Mouse (Mus musculus): Measurements from ENCODE around the gene Slain2. TPM values are rescaled to one million over a fixed set of nuclear protein-coding genes. Genes with fewer than 3 reads are reported as not detected.

The Slain2 gene
- polyA plus RNA-seq, 1 experiment from 2014 or later: 12.4 TPM

- Histone ChIP-seq H3K4me2 (ENCODE audit: low read depth, low read length) (no peak overlapping the region), H3K27me3 (ENCODE audit: control insufficient read depth, insufficient read depth, low read depth, low read length) (no peaks in the 10 kb centered on the region), H3K9me3 (ENCODE audit: control insufficient read depth, low read length) (no peaks in the 10 kb centered on the region), H3K4me3 (ENCODE audit: low read length) (no peak overlapping the region), H3K27ac (ENCODE audit: low read length) (no peak overlapping the region), H3K36me3 (ENCODE audit: control insufficient read depth, insufficient read depth, low read length) (no peaks in the 10 kb centered on the region), H3K9ac (ENCODE audit: low read length) (no peak overlapping the region), H3K4me1 (replicated peaks; ENCODE audit: control insufficient read depth, insufficient read depth, low read length) (no peaks in the 10 kb centered on the region)
- no peak for ATAC-seq (ENCODE audit: low read depth)
- WGBS: 55% methylated on average over 12 of the region's 12 CpGs
These were observed 32.2 kb upstream of the Slain2 start for GRCm38 (mm10) chr5:72881748-72882411.

- H3K4me1 ChIP-seq (replicated peaks; ENCODE audit: control insufficient read depth, insufficient read depth, low read length): no peaks in the 10 kb centered on the region
- 50% methylated on average over 2 of the region's 2 CpGs for WGBS
- H3K27me3 ChIP-seq (ENCODE audit: control insufficient read depth, insufficient read depth, low read depth, low read length): no peaks in the 10 kb centered on the region
- no peaks in the 10 kb centered on the region for H3K36me3 ChIP-seq (ENCODE audit: control insufficient read depth, insufficient read depth, low read length)
- H3K27ac ChIP-seq (ENCODE audit: low read length): no peak overlapping the region
- H3K4me3 ChIP-seq (ENCODE audit: low read length): no peak overlapping the region
- ATAC-seq (ENCODE audit: low read depth): no peak
- no peak overlapping the region for H3K4me2 ChIP-seq (ENCODE audit: low read depth, low read length)
- no peak overlapping the region for H3K9ac ChIP-seq (ENCODE audit: low read length)
- no peaks in the 10 kb centered on the region for H3K9me3 ChIP-seq (ENCODE audit: control insufficient read depth, low read length)
These were observed 31.7 kb upstream of the Slain2 start for GRCm38 (mm10) chr5:72882412-72882765.

DNA sequence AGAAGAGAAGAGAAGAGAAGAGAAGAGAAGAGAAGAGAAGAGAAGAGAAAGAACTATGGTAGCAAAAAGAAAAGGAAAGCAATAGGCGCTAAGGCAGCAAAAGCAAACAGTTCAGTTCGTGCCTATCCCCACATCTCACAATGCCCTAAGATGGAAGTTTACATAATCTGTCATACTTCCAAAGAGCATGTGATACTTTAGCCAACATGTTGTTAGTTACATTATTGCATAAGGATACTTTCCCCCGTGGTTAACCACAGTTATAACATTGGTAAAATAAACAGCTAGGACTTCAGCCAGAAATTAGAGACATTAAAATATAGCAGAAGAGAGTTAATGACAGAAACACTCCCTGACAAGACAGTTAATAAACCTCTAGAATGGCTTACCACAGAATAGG is 30.4 kb upstream of the Slain2 start:
- Histone ChIP-seq H3K27me3 (ENCODE audit: control insufficient read depth, insufficient read depth, low read depth, low read length) (no peaks in the 10 kb centered on the region), H3K4me3 (ENCODE audit: low read length) (no peak overlapping the region), H3K36me3 (ENCODE audit: control insufficient read depth, insufficient read depth, low read length) (no peaks in the 10 kb centered on the region), H3K27ac (ENCODE audit: low read length) (no peak overlapping the region), H3K4me2 (ENCODE audit: low read depth, low read length) (no peak overlapping the region), H3K9ac (ENCODE audit: low read length) (no peak overlapping the region), H3K4me1 (replicated peaks; ENCODE audit: control insufficient read depth, insufficient read depth, low read length) (no peaks in the 10 kb centered on the region), H3K9me3 (ENCODE audit: control insufficient read depth, low read length) (no peaks in the 10 kb centered on the region)
- 44% methylated on average over 3 of the region's 3 CpGs for WGBS
- no peak for ATAC-seq (ENCODE audit: low read depth)

GRCm38 (mm10) chr5:72886458-72887222 is 27.5 kb upstream of the Slain2 start:
- Histone ChIP-seq H3K27me3 (ENCODE audit: control insufficient read depth, insufficient read depth, low read depth, low read length) (no peaks in the 10 kb centered on the region), H3K9me3 (ENCODE audit: control insufficient read depth, low read length) (no peaks in the 10 kb centered on the region), H3K27ac (ENCODE audit: low read length) (no peak overlapping the region), H3K4me3 (ENCODE audit: low read length) (no peak overlapping the region), H3K4me1 (replicated peaks; ENCODE audit: control insufficient read depth, insufficient read depth, low read length) (no peaks in the 10 kb centered on the region), H3K36me3 (ENCODE audit: control insufficient read depth, insufficient read depth, low read length) (no peaks in the 10 kb centered on the region), H3K9ac (ENCODE audit: low read length) (no peak overlapping the region), H3K4me2 (ENCODE audit: low read depth, low read length) (no peak overlapping the region)
- peak; percentile 71; the same call in 1 of the 2 replicates for ATAC-seq (ENCODE audit: low read depth)
- WGBS: 63% methylated on average over 18 of the region's 19 CpGs

DNA sequence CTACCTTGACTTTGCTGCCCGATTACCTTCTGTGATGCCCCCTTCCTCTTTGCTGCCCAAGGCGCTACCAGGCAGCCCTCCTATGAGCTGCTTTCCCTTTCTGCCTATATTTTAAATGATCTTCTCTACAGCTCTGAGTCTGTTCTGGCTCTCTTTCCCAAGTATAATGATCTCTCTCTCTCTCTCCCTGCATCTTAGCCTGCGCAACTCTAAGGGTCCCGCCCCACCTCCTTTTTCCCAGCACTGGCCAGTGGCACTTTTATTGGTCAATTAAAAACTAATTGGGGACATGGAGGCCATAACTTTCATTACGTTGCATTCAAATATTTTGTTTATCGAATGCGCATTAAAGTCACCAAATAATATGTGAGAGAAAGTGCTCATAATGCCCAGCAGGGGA is 25.8 kb upstream of the Slain2 start:
- 87% methylated on average over 7 of the region's 7 CpGs for WGBS
- Histone ChIP-seq H3K4me3 (ENCODE audit: low read length) (no peak overlapping the region), H3K27ac (ENCODE audit: low read length) (no peak overlapping the region), H3K4me1 (replicated peaks; ENCODE audit: control insufficient read depth, insufficient read depth, low read length) (no peaks in the 10 kb centered on the region), H3K27me3 (ENCODE audit: control insufficient read depth, insufficient read depth, low read depth, low read length) (no peaks in the 10 kb centered on the region), H3K9me3 (ENCODE audit: control insufficient read depth, low read length) (no peaks in the 10 kb centered on the region), H3K9ac (ENCODE audit: low read length) (no peak overlapping the region), H3K36me3 (ENCODE audit: control insufficient read depth, insufficient read depth, low read length) (no peaks in the 10 kb centered on the region), H3K4me2 (ENCODE audit: low read depth, low read length) (no peak overlapping the region)
- no peak for ATAC-seq (ENCODE audit: low read depth)

DNA sequence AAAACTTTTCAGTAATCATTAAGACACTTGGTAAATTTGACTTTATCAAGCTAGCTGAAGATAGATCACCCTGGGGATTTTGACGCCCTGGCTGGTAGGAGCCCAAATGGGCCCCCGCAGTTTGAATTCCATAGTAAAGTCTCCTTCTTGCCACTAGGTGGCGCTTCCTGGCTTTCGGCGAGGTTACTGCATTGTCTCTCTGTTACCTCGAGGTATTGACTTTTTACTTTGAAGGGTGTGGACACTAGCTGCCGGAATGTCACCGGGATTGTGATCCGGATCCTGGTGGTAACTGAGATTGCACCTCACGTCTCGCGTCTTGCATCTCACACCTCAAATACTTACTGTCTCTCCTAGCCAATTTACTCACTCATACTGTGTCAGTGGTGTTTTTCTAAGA is 22.6 kb upstream of the Slain2 start:
- Histone ChIP-seq H3K27ac (ENCODE audit: low read length) (no peak overlapping the region), H3K27me3 (ENCODE audit: control insufficient read depth, insufficient read depth, low read depth, low read length) (no peaks in the 10 kb centered on the region), H3K4me1 (replicated peaks; ENCODE audit: control insufficient read depth, insufficient read depth, low read length) (no peaks in the 10 kb centered on the region), H3K36me3 (ENCODE audit: control insufficient read depth, insufficient read depth, low read length) (no peaks in the 10 kb centered on the region), H3K4me3 (ENCODE audit: low read length) (no peak overlapping the region), H3K9me3 (ENCODE audit: control insufficient read depth, low read length) (no peaks in the 10 kb centered on the region), H3K9ac (ENCODE audit: low read length) (no peak overlapping the region), H3K4me2 (ENCODE audit: low read depth, low read length) (no peak overlapping the region)
- peak; percentile 74 for ATAC-seq (ENCODE audit: low read depth)
- 3% methylated on average over 12 of the region's 12 CpGs for WGBS

DNA sequence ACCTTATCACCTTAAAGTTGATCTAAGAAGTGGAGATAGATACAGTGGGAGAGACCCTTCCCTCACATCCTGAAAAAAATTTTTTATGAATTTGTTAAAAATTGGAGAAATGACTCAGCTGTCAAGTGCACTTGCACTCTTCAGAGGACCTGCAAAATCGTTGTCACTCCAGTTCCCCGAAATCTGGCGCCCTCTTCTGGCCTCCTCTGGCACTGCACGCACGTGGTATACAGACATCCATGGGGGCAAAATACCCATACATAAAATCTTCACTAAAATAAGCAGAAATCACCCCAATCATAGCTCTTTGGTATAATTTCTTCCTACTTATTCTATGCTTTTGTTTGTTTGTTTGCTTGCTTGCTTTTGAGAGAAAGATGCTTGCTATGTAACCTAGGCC is 20.1 kb upstream of the Slain2 start:
- H3K36me3 ChIP-seq (ENCODE audit: control insufficient read depth, insufficient read depth, low read length): no peaks in the 10 kb centered on the region
- 58% methylated on average over 5 of the region's 5 CpGs for WGBS
- ATAC-seq (ENCODE audit: low read depth): no peak

GRCm38 (mm10) chr5:72895261-72895660 is 18.8 kb upstream of the Slain2 start:
- WGBS: 83% methylated on average over 11 of the region's 11 CpGs
- H3K4me2 ChIP-seq (ENCODE audit: low read depth, low read length): no peak overlapping the region
- ATAC-seq (ENCODE audit: low read depth): no peak

More for the DNA sequence above, 20.1 kb upstream of the Slain2 start:
- no peaks in the 10 kb centered on the region for H3K9me3 ChIP-seq (ENCODE audit: control insufficient read depth, low read length)
- no peaks in the 10 kb centered on the region for H3K27me3 ChIP-seq (ENCODE audit: control insufficient read depth, insufficient read depth, low read depth, low read length)
- H3K4me2 ChIP-seq (ENCODE audit: low read depth, low read length): no peak overlapping the region
- no peak overlapping the region for H3K27ac ChIP-seq (ENCODE audit: low read length)
- H3K4me1 ChIP-seq (replicated peaks; ENCODE audit: control insufficient read depth, insufficient read depth, low read length): 0 out of 2 replicates have a peak, but pooled peaks cover 7% of the 10 kb centered on the region
- H3K9ac ChIP-seq (ENCODE audit: low read length): no peak overlapping the region
- H3K4me3 ChIP-seq (ENCODE audit: low read length): no peak overlapping the region

DNA sequence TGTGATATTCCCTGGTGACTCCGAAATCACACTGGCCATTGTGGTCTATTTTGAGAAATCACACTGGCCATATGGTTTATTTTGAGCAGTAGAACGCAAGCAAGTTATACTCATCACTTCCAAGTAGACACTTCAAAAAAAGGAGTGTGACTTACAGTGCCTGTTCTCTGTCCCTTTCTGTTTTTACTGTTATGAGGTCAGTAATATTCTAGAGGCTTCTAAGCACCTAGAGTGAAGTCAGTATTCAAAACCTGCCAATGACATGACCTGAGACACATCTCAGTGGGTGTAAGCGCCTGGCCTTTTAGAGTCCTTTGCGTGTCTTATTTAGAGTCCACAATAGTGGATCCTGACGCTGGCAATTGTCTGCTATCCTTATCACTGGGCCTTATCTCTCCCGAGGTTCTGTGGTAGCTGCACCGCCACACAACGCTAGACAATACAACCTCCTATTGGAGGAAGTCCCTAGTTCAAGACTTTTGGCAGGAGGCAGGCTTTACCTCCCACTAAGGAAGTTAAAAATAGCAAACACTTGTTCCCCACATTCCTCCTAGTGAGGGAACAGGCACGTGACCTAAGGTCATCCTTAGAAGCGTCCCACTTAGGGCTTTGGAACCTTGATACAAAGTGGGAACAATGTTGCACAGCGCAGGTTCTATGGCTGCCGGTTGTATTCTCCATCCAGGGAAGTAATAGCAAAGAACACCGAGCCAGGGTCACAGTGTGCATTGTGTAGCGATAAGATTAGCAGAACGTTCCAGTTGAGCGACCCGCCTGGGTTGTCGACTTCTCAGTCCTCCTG is 17.4 kb upstream of the Slain2 start:
- H3K4me2 ChIP-seq (ENCODE audit: low read depth, low read length): no peak overlapping the region
- H3K27me3 ChIP-seq (ENCODE audit: control insufficient read depth, insufficient read depth, low read depth, low read length): no peaks in the 10 kb centered on the region
- no peaks in the 10 kb centered on the region for H3K36me3 ChIP-seq (ENCODE audit: control insufficient read depth, insufficient read depth, low read length)
- no peak overlapping the region for H3K9ac ChIP-seq (ENCODE audit: low read length)
- no peaks in the 10 kb centered on the region for H3K9me3 ChIP-seq (ENCODE audit: control insufficient read depth, low read length)
- H3K27ac ChIP-seq (ENCODE audit: low read length): no peak overlapping the region
- 0 out of 2 replicates have a peak, but pooled peaks cover 7% of the 10 kb centered on the region for H3K4me1 ChIP-seq (replicated peaks; ENCODE audit: control insufficient read depth, insufficient read depth, low read length)
- ATAC-seq (ENCODE audit: low read depth): 0 out of 2 replicates have a peak, but pooled peaks have one; percentile 15
- 55% methylated on average over 18 of the region's 18 CpGs for WGBS
- no peak overlapping the region for H3K4me3 ChIP-seq (ENCODE audit: low read length)

More at GRCm38 (mm10) chr5:72895261-72895660, 18.8 kb upstream of the Slain2 start:
- Histone ChIP-seq H3K4me1 (replicated peaks; ENCODE audit: control insufficient read depth, insufficient read depth, low read length) (0 out of 2 replicates have a peak, but pooled peaks cover 7% of the 10 kb centered on the region), H3K27ac (ENCODE audit: low read length) (no peak overlapping the region), H3K36me3 (ENCODE audit: control insufficient read depth, insufficient read depth, low read length) (no peaks in the 10 kb centered on the region), H3K9me3 (ENCODE audit: control insufficient read depth, low read length) (no peaks in the 10 kb centered on the region), H3K27me3 (ENCODE audit: control insufficient read depth, insufficient read depth, low read depth, low read length) (no peaks in the 10 kb centered on the region), H3K4me3 (ENCODE audit: low read length) (no peak overlapping the region), H3K9ac (ENCODE audit: low read length) (no peak overlapping the region)

All from lung, embryonic 16.5 days (tissue).